Mouse (Mus musculus): Measurements from ENCODE around the gene Zfp607a.
"Not testable (repeated sequence)": the region's sequence is repeated elsewhere in the genome, so short reads cannot be mapped to it uniquely, and the experiment has no call there.

The Zfp607a gene

GRCm38 (mm10) chr7:27857227-27857626 lies at the start of gene Zfp607a:
Zfp607a (plus strand) TSS chr7:27857527.
- no peak for DNase-seq

- DNase-seq = no peak
These were observed 38.7 kb upstream of the Zfp607a start for GRCm38 (mm10) chr7:27818526-27819110.

GRCm38 (mm10) chr7:27822611-27823010 lies 34.7 kb upstream of the Zfp607a start:
- no peak for DNase-seq

- no peak for DNase-seq
These were observed 23.2 kb upstream of the Zfp607a start for GRCm38 (mm10) chr7:27834131-27834530.

- peak in 1 of 2 experiments; percentile 16 for DNase-seq
These were observed 19.4 kb upstream of the Zfp607a start for GRCm38 (mm10) chr7:27837896-27838295.

GRCm38 (mm10) chr7:27838323-27839249 lies 18.7 kb upstream of the Zfp607a start, which contains the start of gene Zfp59:
Zfp59 (plus strand) TSS chr7:27838607.
- peak; percentile 91 to 95 for DNase-seq

GRCm38 (mm10) chr7:27839596-27839995 lies 17.7 kb upstream of the Zfp607a start:
- DNase-seq = no peak

GRCm38 (mm10) chr7:27840104-27840503 lies 17.2 kb upstream of the Zfp607a start:
- DNase-seq = no peak

GRCm38 (mm10) chr7:27859301-27860251 lies 2.2 kb downstream of the Zfp607a start:
- no peak for DNase-seq

GRCm38 (mm10) chr7:27860396-27861235 lies 3.3 kb downstream of the Zfp607a start:
- peak; percentile 79 to 87 for DNase-seq

- DNase-seq = not testable (repeated sequence)
These were observed 5.3 kb downstream of the Zfp607a start for GRCm38 (mm10) chr7:27862578-27862977.

- DNase-seq = no peak
These were observed 24.4 kb downstream of the Zfp607a start for GRCm38 (mm10) chr7:27881721-27882120.

GRCm38 (mm10) chr7:27900601-27901000 lies 43.3 kb downstream of the Zfp607a start:
- DNase-seq = no peak

- DNase-seq = no peak
These were observed 47.9 kb downstream of the Zfp607a start for GRCm38 (mm10) chr7:27905061-27905848.

- DNase-seq = not testable (repeated sequence)
These were observed 53.6 kb downstream of the Zfp607a start for GRCm38 (mm10) chr7:27910952-27911351.

- not testable (repeated sequence) for DNase-seq
These were observed 69.7 kb downstream of the Zfp607a start for GRCm38 (mm10) chr7:27927041-27927440.

- DNase-seq = peak; percentile 79 to 85
These were observed 71.7 kb downstream of the Zfp607a start, which contains the start of gene Zfp974 for GRCm38 (mm10) chr7:27928818-27929695. Zfp974 (minus strand) TSS chr7:27929460.
